Mouse (Mus musculus) hindbrain, embryonic 13.5 days (tissue): ENCODE measurements around the gene Pced1b. TPM values are rescaled to one million over a fixed set of nuclear protein-coding genes. Genes with fewer than 3 reads are reported as not detected.
A peak's percentile ranks its signal among the peaks of the same experiment; 100 is the strongest.

Experiments used
- ATAC-seq: fragments of 200-750 bp; cut with Nextera tagmentation; 2 replicates; pipeline ENCODE4 v1.8.0; 2017; ENCODE audit warnings: moderate TSS enrichment; ENCODE audit not compliant: low FRiP score
- H3K27ac ChIP-seq: fragments of 300-500 bp; sonication (generic); 2 replicates; pipeline ENCODE4 v1.5.1; 2015; ENCODE audit warnings: inconsistent platforms, mild to moderate bottlenecking, moderate library complexity
- H3K27me3 ChIP-seq: fragments of 300-500 bp; sonication (generic); 2 replicates; pipeline ENCODE4 v1.6.1; 2015; ENCODE audit warnings: mild to moderate bottlenecking, inconsistent platforms
- H3K36me3 ChIP-seq: fragments of 300-500 bp; sonication (generic); 2 replicates; pipeline ENCODE4 v1.6.1; 2015; ENCODE audit warnings: mild to moderate bottlenecking, inconsistent platforms
- H3K4me1 ChIP-seq: fragments of 300-500 bp; sonication (generic); replicated peaks from 2 replicates; pipeline ENCODE4 v1.6.1; 2015; ENCODE audit warnings: inconsistent platforms
- H3K4me2 ChIP-seq: fragments of 300-500 bp; sonication (generic); 2 replicates; pipeline ENCODE4 v1.6.1; 2015; ENCODE audit warnings: inconsistent platforms, mild to moderate bottlenecking, moderate library complexity
- H3K4me3 ChIP-seq: fragments of 300-500 bp; sonication (generic); 2 replicates; pipeline ENCODE4 v1.5.1; 2015; ENCODE audit warnings: mild to moderate bottlenecking, inconsistent platforms
- H3K9ac ChIP-seq: fragments of 300-500 bp; sonication (generic); 2 replicates; pipeline ENCODE4 v1.6.1; 2015; ENCODE audit warnings: mild to moderate bottlenecking, inconsistent platforms
- H3K9me3 ChIP-seq: fragments of 300-500 bp; sonication (generic); 2 replicates; pipeline ENCODE4 v1.6.1; 2016; ENCODE audit warnings: inconsistent platforms
- WGBS: fragments of 180-500 bp; shearing (Covaris S2); methylation state at CpG from one replicate; pipeline ENCODE4 v1.1.7; 2015; 5-methylcytosine and 5-hydroxymethylcytosine counted together
- polyA plus RNA-seq: library from polyadenylated mRNA; unstranded; fragments of >200 nt; fragmentation: Nextera tagmentation; extraction: Ambion mirVana; gene quantifications from 2 replicates; pipeline ENCODE4 v1.2.1, GENCODE M21; 2015

The Pced1b gene
- polyA plus RNA-seq, 1 experiment from 2014 or later = 4.5 TPM

DNA sequence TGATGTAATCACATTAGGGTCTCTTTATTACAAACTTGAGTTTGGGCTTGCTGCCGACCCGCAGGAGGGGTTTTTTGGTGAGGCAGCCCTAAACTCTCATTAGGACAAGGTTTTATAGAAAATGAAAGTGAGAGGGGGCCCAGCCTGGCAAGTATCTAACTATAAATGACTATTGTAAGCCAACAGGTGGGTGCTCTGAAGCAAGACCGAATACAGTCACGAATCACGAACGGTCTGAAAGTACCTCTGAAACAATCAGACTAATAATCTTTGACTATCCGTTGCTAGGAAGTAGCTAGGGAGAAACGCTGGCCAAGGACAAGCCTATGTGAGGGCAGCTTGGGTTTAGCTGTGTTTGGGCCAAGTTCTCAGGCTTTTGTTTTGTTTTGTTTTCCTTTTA lies 12.4 kb downstream of the Pced1b start:
- ATAC-seq = no peak
- H3K9me3 ChIP-seq = no peaks in the 10 kb centered on the region
- H3K4me1 ChIP-seq = no peaks in the 10 kb centered on the region
- WGBS = 81% methylated on average over 8 of the region's 8 CpGs
- H3K9ac ChIP-seq = no peak overlapping the region
- no peaks in the 10 kb centered on the region for H3K27me3 ChIP-seq
- no peaks in the 10 kb centered on the region for H3K36me3 ChIP-seq
- no peak overlapping the region for H3K4me2 ChIP-seq
- no peak overlapping the region for H3K27ac ChIP-seq
- no peak overlapping the region for H3K4me3 ChIP-seq

DNA sequence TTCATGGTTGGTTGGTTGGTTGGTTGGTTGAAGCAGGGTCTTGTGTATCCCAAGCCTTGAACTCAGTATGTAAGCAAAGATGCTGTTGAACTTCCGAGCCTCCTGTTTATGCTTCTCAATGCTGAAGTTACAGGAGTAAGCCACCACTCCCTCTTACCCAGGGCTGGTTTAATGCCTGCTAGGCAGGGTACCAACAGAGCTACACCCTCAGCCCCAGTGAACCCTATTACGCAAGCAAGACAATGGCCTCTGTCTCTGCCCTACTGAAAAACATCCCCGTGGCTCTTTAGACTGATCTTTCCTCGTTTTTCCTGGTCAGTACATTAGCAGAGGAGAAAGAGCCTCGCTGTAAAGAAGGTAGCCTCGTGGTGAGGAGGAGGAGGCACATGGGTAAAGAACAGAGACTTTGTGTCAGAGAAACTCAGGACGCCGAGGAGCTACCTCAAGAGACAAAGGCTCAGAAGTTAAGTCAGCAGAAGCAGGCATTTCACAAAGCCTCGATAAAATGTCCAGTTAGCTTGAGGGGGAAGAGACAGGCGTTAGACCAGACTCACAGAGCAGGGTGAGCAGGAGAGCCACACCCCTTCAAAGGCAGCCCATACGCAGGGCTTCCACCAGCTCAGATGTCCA lies 13.2 kb downstream of the Pced1b start:
- no peak overlapping the region for H3K4me2 ChIP-seq
- 76% methylated on average over 11 of the region's 11 CpGs for WGBS
- H3K27me3 ChIP-seq = no peaks in the 10 kb centered on the region
- H3K9ac ChIP-seq = no peak overlapping the region
- H3K4me3 ChIP-seq = no peak overlapping the region
- no peaks in the 10 kb centered on the region for H3K9me3 ChIP-seq
- no peak for ATAC-seq
- no peaks in the 10 kb centered on the region for H3K36me3 ChIP-seq
- H3K4me1 ChIP-seq = no peaks in the 10 kb centered on the region
- H3K27ac ChIP-seq = no peak overlapping the region

DNA sequence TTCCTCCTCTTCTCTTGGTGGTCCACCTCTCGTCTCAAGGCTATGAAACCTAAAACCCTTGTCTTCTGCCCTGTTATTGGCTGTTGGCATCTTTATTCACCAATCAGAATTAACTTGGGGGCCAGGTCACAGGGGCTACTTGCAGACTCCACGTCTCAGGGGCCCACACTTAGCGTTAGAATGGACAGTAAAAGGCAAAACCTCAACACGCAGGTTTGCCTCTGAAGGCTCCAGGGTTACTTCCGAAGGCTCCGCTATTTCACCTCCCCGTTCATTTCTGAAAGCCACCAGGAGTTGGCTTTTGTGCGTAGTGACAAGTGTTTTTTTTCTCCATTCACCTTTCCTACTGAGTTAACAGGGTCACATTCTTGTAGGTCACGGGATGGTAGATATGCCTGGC lies 15.3 kb downstream of the Pced1b start:
- no peaks in the 10 kb centered on the region for H3K9me3 ChIP-seq
- H3K36me3 ChIP-seq = no peaks in the 10 kb centered on the region
- H3K9ac ChIP-seq = no peak overlapping the region
- no peaks in the 10 kb centered on the region for H3K27me3 ChIP-seq
- no peak for ATAC-seq
- H3K4me1 ChIP-seq = no peaks in the 10 kb centered on the region
- no peak overlapping the region for H3K4me3 ChIP-seq
- no peak overlapping the region for H3K27ac ChIP-seq
- 77% methylated on average over 9 of the region's 9 CpGs for WGBS
- H3K4me2 ChIP-seq = no peak overlapping the region

DNA sequence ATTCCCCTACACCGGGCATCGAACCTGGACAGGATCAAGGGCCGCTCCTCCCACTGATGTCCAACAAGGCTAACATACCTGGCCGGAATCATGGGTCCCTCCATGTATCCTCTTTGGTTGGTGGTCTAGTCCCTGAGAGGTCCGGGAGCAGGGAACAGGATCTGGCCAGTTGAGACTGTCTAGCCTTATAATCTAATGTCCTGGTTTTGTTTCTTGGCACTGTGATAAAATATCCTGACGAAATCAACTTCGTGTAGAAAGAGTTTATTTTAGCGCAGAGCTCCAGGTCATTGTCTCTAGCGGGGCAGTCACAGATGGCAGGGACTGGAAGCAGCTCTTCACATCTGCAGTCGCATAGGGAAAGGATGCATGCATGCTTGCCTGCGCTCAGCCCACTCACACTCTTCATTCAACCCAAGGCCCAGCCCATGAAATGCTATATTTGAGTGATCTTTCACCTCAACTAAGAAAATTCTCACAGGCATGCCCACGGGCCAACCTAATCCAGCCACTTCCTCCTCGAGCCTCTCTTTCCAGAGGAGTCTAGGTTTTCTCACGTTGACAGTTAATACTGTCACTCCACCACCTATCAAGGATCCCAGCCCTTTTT lies 19.4 kb downstream of the Pced1b start:
- H3K27me3 ChIP-seq = no peaks in the 10 kb centered on the region
- 87% methylated on average over 14 of the region's 14 CpGs for WGBS
- H3K4me2 ChIP-seq = no peak overlapping the region
- H3K4me1 ChIP-seq = no peaks in the 10 kb centered on the region
- H3K9ac ChIP-seq = no peak overlapping the region
- no peaks in the 10 kb centered on the region for H3K36me3 ChIP-seq
- no peak overlapping the region for H3K27ac ChIP-seq
- no peaks in the 10 kb centered on the region for H3K9me3 ChIP-seq
- no peak overlapping the region for H3K4me3 ChIP-seq
- no peak for ATAC-seq

DNA sequence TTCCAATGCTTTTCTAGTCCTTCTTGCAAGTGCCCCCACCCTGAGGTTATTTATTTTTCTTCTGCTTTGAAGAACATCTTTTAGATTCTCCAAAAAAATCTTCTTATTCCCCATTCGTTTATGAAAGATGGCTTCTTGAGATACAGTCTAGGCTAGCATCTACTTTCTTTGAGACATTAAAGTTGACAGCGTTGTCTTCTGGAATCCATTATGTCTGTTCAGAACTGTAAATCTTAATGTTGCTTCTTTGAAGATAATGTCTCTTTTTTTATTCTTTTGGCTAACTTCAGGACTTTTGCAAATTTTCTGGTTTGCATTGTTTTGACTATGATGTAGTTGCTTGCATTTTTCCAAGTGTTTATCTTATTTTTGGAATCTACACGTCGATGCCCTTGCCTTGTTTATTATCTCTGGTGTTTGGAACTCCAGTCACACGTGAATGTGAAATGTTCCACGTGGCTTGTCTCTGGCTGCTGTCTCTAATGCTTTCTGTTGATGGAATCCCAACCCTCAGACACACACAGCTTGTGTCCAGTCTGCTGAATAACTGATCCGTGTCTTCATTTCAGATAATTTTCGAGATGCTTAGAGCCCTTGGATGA lies 20.3 kb downstream of the Pced1b start:
- Histone ChIP-seq H3K27me3 (no peaks in the 10 kb centered on the region), H3K4me3 (no peak overlapping the region), H3K9me3 (no peaks in the 10 kb centered on the region), H3K36me3 (no peaks in the 10 kb centered on the region), H3K4me1 (peaks cover 3% of the 10 kb centered on the region; the same call in 1 of the 2 replicates), H3K27ac (no peak overlapping the region), H3K4me2 (no peak overlapping the region), H3K9ac (no peak overlapping the region)
- no peak for ATAC-seq
- 72% methylated on average over 8 of the region's 8 CpGs for WGBS

DNA sequence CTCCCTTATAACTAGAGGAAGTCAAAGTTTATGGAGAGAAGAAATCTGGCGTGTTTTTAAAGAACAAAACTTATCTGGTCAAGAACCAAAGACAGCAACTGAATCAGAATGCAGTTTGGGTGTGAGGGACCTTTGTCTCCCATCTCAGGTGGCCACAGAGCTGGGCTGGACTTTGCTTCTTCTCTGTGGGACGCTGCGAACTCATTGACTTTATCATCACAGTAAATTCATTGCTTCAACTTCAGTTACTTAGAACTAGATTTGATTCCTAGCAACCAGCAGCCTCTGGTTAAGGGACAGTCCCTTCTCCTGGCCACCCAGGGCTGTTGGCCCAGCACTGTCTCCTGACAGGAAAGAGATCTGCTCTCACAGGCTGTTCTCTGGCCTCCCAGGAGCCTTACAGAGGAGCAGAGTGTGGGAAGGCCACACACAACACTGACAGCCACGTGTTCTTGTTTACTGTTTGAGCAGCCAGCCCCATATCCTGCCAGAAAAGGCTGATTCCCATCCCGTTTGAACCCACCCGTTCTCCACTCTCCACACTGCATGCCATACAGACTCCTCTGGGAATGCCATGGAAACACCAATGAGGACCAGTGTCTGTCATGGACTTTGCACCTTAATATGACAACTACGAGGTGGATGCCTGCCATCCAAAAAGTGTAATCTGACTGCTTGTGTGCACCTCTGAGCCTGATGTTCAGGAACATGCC lies 25.2 kb downstream of the Pced1b start:
- Histone ChIP-seq H3K4me1 (peaks cover 23% of the 10 kb centered on the region), H3K27ac (no peak overlapping the region), H3K9ac (no peak overlapping the region), H3K9me3 (no peaks in the 10 kb centered on the region), H3K36me3 (no peaks in the 10 kb centered on the region), H3K27me3 (no peaks in the 10 kb centered on the region), H3K4me3 (no peak overlapping the region), H3K4me2 (no peak overlapping the region)
- 50% methylated on average over 7 of the region's 7 CpGs for WGBS
- ATAC-seq = peak; percentile 54; the same call in 1 of the 2 replicates

DNA sequence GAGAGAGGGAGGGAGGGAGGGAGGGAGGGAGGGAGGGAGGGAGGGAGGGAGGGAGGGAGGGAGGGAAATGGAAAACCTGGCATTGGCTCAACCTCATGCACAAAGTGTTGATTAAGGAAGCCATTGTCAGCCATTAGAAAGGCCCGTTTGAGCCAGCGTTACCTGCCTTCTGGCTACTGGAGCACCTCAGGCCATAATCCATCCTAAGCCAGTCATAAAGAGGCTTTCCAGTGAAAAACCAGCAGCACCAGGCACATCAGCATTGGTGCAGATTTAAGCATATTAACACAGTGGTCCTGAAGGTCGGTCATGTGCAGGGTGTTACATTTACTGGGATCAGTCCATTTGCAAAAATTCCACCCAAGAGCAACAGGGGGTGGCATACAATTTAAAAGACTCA lies 25.9 kb downstream of the Pced1b start:
- no peak for ATAC-seq
- H3K27ac ChIP-seq = no peak overlapping the region
- whole genome bisulfite sequencing = 86% methylated on average over 3 of the region's 3 CpGs

DNA sequence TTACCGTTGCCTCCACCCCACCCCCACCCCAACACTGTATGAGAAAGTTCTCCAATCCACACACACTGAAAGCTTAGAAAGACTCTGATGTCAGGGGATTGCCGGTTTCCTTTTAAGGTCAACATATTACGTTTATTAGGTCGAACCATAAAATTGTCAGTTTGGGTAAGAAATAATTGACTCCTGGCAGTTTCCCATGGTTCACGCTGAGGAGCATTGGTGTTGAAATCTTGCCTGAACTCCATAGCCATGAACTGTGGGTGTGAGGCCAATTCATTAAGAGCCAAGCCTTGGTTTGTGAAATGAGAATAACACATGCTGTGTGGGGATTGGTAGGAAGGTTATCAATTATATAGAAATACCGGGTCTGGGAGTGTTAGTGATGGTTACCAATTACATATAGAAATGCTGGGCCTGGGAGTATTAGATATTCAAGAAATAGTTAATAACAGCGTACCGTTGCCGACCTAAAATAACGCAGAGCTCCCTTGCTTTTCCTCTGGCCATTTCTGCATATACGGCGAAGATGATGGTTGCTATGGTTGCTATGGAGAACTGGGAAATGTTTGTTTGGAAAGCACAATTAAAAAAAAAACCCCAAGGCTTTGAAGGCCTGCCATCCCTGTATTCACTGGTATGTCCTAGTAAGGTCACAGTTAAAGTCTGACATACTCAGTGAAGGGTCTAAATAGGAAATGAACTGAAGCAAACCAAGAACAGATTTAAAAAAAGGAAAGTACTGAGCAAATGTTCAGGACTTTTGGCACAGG lies 28.9 kb downstream of the Pced1b start:
- ATAC-seq = no peak
- no peak overlapping the region for H3K4me3 ChIP-seq
- no peaks in the 10 kb centered on the region for H3K9me3 ChIP-seq
- H3K4me2 ChIP-seq = no peak overlapping the region
- H3K9ac ChIP-seq = no peak overlapping the region
- H3K4me1 ChIP-seq = peaks cover 26% of the 10 kb centered on the region
- 82% methylated on average over 12 of the region's 12 CpGs for WGBS
- H3K36me3 ChIP-seq = no peaks in the 10 kb centered on the region
- H3K27ac ChIP-seq = no peak overlapping the region
- no peaks in the 10 kb centered on the region for H3K27me3 ChIP-seq

More for the DNA sequence above, 25.9 kb downstream of the Pced1b start:
- no peaks in the 10 kb centered on the region for H3K27me3 ChIP-seq
- no peak overlapping the region for H3K9ac ChIP-seq
- peaks cover 26% of the 10 kb centered on the region for H3K4me1 ChIP-seq
- no peak overlapping the region for H3K4me2 ChIP-seq
- H3K9me3 ChIP-seq = no peaks in the 10 kb centered on the region
- H3K4me3 ChIP-seq = no peak overlapping the region
- H3K36me3 ChIP-seq = no peaks in the 10 kb centered on the region

DNA sequence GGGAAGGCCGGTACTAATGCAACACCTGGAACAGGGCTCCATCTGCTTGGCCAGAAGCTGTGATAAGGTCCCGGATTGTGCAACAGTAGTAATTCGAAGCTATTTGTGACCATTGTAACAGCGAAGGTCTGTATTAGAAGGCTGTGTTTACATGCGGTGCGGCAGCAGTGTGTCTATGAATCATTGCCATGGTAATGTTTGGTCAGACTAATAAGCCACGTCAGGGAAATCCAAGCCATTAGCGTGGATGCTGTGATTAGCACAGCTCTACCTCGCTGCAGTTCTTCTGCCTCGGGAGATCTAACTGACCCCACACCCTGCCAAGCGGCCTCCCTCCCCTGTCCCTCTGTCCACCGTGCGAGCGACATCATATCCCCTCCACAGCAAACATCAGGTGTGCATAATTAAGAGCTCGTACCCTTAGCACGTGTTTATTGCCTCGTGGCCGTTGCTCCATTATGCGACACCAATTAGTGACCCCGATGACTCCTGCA lies 29.8 kb downstream of the Pced1b start:
- Histone ChIP-seq H3K9ac (no peak overlapping the region), H3K4me1 (peaks cover 26% of the 10 kb centered on the region), H3K9me3 (no peaks in the 10 kb centered on the region), H3K36me3 (no peaks in the 10 kb centered on the region), H3K27me3 (no peaks in the 10 kb centered on the region), H3K27ac (peak overlapping the region; percentile 60), H3K4me3 (no peak overlapping the region), H3K4me2 (peak overlapping the region; percentile 29; the same call in 1 of the 2 replicates)
- ATAC-seq = peak; percentile 46; the same call in 1 of the 2 replicates
- 41% methylated on average over 20 of the region's 20 CpGs for WGBS

DNA sequence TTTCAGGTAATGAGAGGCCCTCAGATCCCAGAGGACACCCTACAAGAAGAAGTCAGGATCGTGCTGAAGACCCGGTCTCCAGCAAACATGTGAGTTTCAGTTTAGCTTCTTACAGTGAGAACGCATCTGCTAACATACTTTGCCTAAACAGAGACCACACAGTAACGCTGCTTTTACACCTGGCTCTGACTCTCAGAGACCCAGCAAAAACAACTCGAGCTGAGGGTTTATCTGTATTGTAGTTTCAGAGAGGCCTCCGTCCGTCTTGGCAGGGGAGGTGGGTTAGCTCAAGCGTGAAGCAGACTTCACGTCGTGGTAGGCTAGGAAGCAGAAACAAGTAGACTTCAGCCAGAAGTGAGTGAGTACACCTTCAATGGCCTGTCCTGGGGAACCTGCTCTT lies 30.4 kb downstream of the Pced1b start:
- no peak overlapping the region for H3K4me2 ChIP-seq
- peaks cover 24% of the 10 kb centered on the region for H3K4me1 ChIP-seq
- no peak overlapping the region for H3K27ac ChIP-seq
- H3K9ac ChIP-seq = no peak overlapping the region
- H3K27me3 ChIP-seq = no peaks in the 10 kb centered on the region
- WGBS = 67% methylated on average over 10 of the region's 10 CpGs
- ATAC-seq = no peak
- H3K36me3 ChIP-seq = no peaks in the 10 kb centered on the region
- H3K9me3 ChIP-seq = no peaks in the 10 kb centered on the region
- no peak overlapping the region for H3K4me3 ChIP-seq

DNA sequence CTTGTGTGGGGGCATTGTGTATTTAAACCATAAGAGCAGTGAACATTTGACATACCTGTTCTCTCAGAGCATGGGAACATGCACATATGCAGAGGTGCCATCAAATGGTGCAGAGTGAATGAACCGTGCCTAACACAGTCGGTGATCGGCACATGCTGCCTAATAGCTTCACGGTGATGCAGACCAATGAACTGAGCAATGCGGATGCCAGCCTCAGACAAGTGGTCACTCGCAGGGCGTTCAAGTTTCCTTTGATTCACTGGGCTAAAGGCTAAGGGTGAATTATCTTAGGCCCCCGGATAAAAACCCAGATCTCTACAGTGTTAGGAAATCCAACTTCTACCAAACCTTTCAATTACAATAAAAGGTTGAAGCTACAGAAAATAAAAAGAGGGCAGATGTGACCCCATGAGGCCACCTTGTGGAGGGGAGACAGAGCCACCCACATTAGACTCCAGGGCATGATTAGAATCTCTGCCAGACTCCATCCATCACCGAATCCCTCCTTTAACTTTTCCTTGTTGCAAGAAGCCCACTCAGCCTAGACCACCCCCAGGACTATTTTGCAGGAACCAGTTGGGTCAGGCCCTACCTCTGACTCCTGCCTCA lies 31.5 kb downstream of the Pced1b start:
- Histone ChIP-seq H3K4me1 (peaks cover 33% of the 10 kb centered on the region), H3K9me3 (no peaks in the 10 kb centered on the region), H3K4me2 (no peak overlapping the region), H3K9ac (no peak overlapping the region), H3K27ac (no peak overlapping the region), H3K27me3 (no peaks in the 10 kb centered on the region), H3K4me3 (no peak overlapping the region), H3K36me3 (no peaks in the 10 kb centered on the region)
- WGBS = 78% methylated on average over 9 of the region's 9 CpGs
- ATAC-seq = no peak
